Mouse (Mus musculus) spleen, adult 2 months (tissue): Measurements from ENCODE around the gene Gm49368.

Experiments used
- CTCF ChIP-seq: fragments of 200-500 bp; IDR thresholded peaks from 2 replicates; pipeline ENCODE4 v1.5.1; 2011; ENCODE audit warnings: mild to moderate bottlenecking, inconsistent platforms; ENCODE audit not compliant: insufficient read depth, insufficient read length, insufficient replicate concordance; ENCODE audit errors: extremely low read depth
- POLR2A ChIP-seq: fragments of 200-500 bp; IDR thresholded peaks from 2 replicates; pipeline ENCODE4 v1.6.1; 2011; ENCODE audit warnings: low read depth, low read length, inconsistent platforms

GRCm38 (mm10) chr7:128048819-128049218 lies 13.7 kb upstream of the Gm49368 start:
- TF ChIP-seq CTCF (no peak), POLR2A (no peak)
